Mouse (Mus musculus): ENCODE measurements around the gene Fyn. TPM values are rescaled to one million over a fixed set of nuclear protein-coding genes. Genes with fewer than 3 reads are reported as not detected.

The Fyn gene
- polyA plus RNA-seq, 1 experiment from 2014 or later: 79.1 TPM

- peaks cover 74% of the 10 kb centered on the region for H3K4me1 ChIP-seq (replicated peaks)
These were observed 154.4 kb downstream of the Fyn start for GRCm38 (mm10) chr10:39522857-39523614.

DNA sequence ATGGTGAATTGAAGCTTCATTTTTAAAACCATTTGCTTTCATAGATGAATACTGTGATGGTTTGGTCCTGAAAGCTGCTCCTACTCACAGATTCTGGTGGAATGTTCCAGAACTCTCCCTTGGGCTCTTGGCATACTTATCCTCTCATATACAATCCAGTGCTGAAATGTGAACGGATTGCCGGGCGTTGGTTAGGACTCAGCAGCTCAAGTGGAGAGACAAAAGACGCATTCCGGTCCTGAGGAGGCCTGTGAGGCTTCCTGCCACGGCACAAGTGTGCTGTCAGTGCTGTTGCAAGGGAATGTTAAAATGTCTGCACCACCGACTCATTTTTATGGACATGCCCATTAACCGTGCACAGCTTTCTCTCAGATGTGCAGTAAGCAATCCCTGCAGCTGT, 155.7 kb downstream of the Fyn start:
- Histone ChIP-seq H3K9ac (no peak overlapping the region), H3K9me3 (no peaks in the 10 kb centered on the region), H3K27me3 (no peaks in the 10 kb centered on the region), H3K27ac (replicated peaks) (peak overlapping the region; percentile 66), H3K4me3 (no peak overlapping the region), H3K36me3 (peaks cover 4% of the 10 kb centered on the region; the same call in 1 of the 2 replicates), H3K4me1 (replicated peaks) (peaks cover 76% of the 10 kb centered on the region), H3K4me2 (no peak overlapping the region)
- ATAC-seq (ENCODE audit: low FRiP score, low read depth): no peak
- 37% methylated on average over 8 of the region's 8 CpGs for WGBS

More at GRCm38 (mm10) chr10:39522857-39523614, 154.4 kb downstream of the Fyn start:
- H3K36me3 ChIP-seq: peaks cover 4% of the 10 kb centered on the region; the same call in 1 of the 2 replicates
- no peak for ATAC-seq (ENCODE audit: low FRiP score, low read depth)
- WGBS: 54% methylated on average over 11 of the region's 11 CpGs
- no peak overlapping the region for H3K4me3 ChIP-seq
- no peaks in the 10 kb centered on the region for H3K9me3 ChIP-seq
- no peak overlapping the region for H3K9ac ChIP-seq
- no peaks in the 10 kb centered on the region for H3K27me3 ChIP-seq
- H3K4me2 ChIP-seq: no peak overlapping the region
- peak overlapping the region; percentile 49 for H3K27ac ChIP-seq (replicated peaks)

- no peaks in the 10 kb centered on the region for H3K9me3 ChIP-seq
- 88% methylated on average over 13 of the region's 13 CpGs for WGBS
- no peak for ATAC-seq (ENCODE audit: low FRiP score, low read depth)
- no peaks in the 10 kb centered on the region for H3K27me3 ChIP-seq
- H3K4me3 ChIP-seq: no peak overlapping the region
- H3K36me3 ChIP-seq: peaks cover 6% of the 10 kb centered on the region
- no peak overlapping the region for H3K4me2 ChIP-seq
- H3K27ac ChIP-seq (replicated peaks): peak overlapping the region; percentile 66
- H3K4me1 ChIP-seq (replicated peaks): peaks cover 67% of the 10 kb centered on the region
- no peak overlapping the region for H3K9ac ChIP-seq
These were observed 156.8 kb downstream of the Fyn start for GRCm38 (mm10) chr10:39525431-39525830.

DNA sequence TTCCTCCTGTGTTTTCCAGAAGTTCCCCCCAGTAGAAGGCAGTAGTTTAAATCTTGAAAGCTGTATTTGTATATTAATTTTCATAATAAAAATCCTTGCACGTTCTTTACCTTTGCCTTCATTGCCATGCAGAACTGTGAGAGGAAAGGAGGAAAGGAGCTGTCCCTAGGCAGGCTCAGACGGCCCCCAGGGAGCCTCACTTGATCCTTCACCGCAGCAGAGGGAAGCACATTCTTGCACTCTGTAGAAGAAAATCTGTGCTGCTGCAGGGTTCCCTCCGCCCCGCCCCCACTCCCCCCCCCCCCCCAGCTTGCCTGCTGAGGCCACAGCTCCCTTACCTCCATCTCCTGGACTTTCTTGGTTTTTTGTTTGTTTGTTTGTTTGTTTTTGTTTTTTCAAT, 158.5 kb downstream of the Fyn start:
- H3K9ac ChIP-seq: no peak overlapping the region
- H3K27ac ChIP-seq (replicated peaks): peak overlapping the region; percentile 67; the same call in 1 of the 2 replicates
- 21% methylated on average over 3 of the region's 5 CpGs for WGBS
- peaks cover 55% of the 10 kb centered on the region for H3K4me1 ChIP-seq (replicated peaks)
- ATAC-seq (ENCODE audit: low FRiP score, low read depth): no peak
- H3K4me2 ChIP-seq: no peak overlapping the region
- no peaks in the 10 kb centered on the region for H3K27me3 ChIP-seq
- H3K4me3 ChIP-seq: no peak overlapping the region
- no peaks in the 10 kb centered on the region for H3K9me3 ChIP-seq
- peaks cover 6% of the 10 kb centered on the region for H3K36me3 ChIP-seq

GRCm38 (mm10) chr10:39529179-39529578, 160.5 kb downstream of the Fyn start:
- no peaks in the 10 kb centered on the region for H3K27me3 ChIP-seq
- no peaks in the 10 kb centered on the region for H3K9me3 ChIP-seq
- WGBS: 55% methylated on average over 14 of the region's 14 CpGs
- no peak for ATAC-seq (ENCODE audit: low FRiP score, low read depth)
- H3K4me2 ChIP-seq: no peak overlapping the region
- peaks cover 54% of the 10 kb centered on the region for H3K4me1 ChIP-seq (replicated peaks)
- peak overlapping the region; percentile 67 for H3K27ac ChIP-seq (replicated peaks)
- H3K9ac ChIP-seq: no peak overlapping the region
- no peak overlapping the region for H3K4me3 ChIP-seq
- H3K36me3 ChIP-seq: peaks cover 12% of the 10 kb centered on the region

- peaks cover 69% of the 10 kb centered on the region for H3K4me1 ChIP-seq (replicated peaks)
- no peaks in the 10 kb centered on the region for H3K9me3 ChIP-seq
- H3K9ac ChIP-seq: no peak overlapping the region
- ATAC-seq (ENCODE audit: low FRiP score, low read depth): no peak
- 41% methylated on average over 20 of the region's 20 CpGs for WGBS
- H3K36me3 ChIP-seq: peaks cover 8% of the 10 kb centered on the region
- peak overlapping the region; percentile 38 for H3K27ac ChIP-seq (replicated peaks)
- H3K4me3 ChIP-seq: no peak overlapping the region
- no peaks in the 10 kb centered on the region for H3K27me3 ChIP-seq
- H3K4me2 ChIP-seq: no peak overlapping the region
These were observed 163.5 kb downstream of the Fyn start for GRCm38 (mm10) chr10:39532008-39532740.

DNA sequence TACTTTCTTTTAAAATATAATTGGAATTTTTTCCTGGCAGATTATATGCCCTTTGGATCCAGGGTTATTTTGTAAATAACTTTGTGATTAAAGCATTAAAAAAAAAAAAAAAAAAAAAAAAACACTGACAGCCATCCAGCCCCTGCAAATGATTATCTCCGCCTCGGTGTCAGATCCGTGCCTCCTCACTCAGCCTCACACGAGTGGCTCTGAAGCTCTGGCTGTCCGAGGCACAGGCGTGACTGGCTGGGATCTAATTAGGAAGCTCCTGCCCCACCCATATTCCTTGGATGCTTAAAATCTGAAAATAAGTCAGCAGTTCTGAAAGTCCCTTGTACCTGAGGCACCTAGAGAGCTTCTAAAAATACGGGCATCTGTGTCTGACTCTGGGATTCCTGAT, 164.2 kb downstream of the Fyn start:
- H3K4me1 ChIP-seq (replicated peaks): peaks cover 64% of the 10 kb centered on the region
- no peak for ATAC-seq (ENCODE audit: low FRiP score, low read depth)
- no peak overlapping the region for H3K4me2 ChIP-seq
- H3K9ac ChIP-seq: no peak overlapping the region
- no peaks in the 10 kb centered on the region for H3K9me3 ChIP-seq
- H3K27ac ChIP-seq (replicated peaks): peak overlapping the region; percentile 26; the same call in 1 of the 2 replicates
- 55% methylated on average over 7 of the region's 7 CpGs for WGBS
- H3K36me3 ChIP-seq: peaks cover 8% of the 10 kb centered on the region
- H3K27me3 ChIP-seq: no peaks in the 10 kb centered on the region
- H3K4me3 ChIP-seq: no peak overlapping the region

DNA sequence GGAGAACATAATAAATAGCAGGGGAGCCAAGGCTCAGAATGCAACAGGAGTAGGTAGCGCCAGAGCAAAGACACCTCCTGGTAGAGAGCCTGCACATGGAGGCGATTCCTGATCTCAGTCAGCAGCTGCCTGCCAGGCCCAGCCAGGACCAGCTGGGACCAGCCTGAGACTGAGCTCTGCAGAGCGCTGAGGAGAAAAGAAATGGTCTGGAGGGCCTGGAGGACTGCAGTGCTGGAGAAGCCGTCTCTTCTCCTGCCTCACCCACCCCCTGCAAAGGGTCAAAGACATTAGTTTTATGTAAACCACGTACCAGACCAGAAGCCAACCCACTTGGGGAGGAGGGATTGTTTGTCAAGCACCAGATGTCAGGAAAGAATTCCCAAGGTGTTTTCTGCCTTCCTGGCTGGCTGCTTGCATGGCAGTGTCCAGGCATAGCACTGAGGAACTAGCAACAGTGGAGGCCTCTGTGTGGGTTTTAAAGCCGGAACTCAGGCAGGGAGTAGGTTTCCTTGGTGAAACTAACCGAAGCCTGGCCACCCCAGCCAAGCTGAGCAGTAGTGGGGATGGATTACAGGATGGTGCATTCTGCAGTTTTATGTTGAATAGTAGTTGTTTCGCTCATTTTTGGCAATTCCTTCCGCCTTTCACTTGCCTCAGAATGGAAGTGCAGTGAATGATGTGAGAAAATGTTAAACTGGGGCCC, 165.8 kb downstream of the Fyn start:
- H3K4me2 ChIP-seq: no peak overlapping the region
- H3K9me3 ChIP-seq: no peaks in the 10 kb centered on the region
- H3K4me3 ChIP-seq: no peak overlapping the region
- peaks cover 54% of the 10 kb centered on the region for H3K4me1 ChIP-seq (replicated peaks)
- peaks cover 8% of the 10 kb centered on the region for H3K36me3 ChIP-seq
- 0 out of 2 replicates have a peak overlapping the region, but pooled peaks have one; percentile 20 for H3K9ac ChIP-seq
- H3K27me3 ChIP-seq: no peaks in the 10 kb centered on the region
- peak; percentile 50 for ATAC-seq (ENCODE audit: low FRiP score, low read depth)
- 37% methylated on average over 9 of the region's 9 CpGs for WGBS
- peak overlapping the region; percentile 74 for H3K27ac ChIP-seq (replicated peaks)

- Histone ChIP-seq H3K27me3 (no peaks in the 10 kb centered on the region), H3K27ac (replicated peaks) (peak overlapping the region; percentile 74), H3K36me3 (peaks cover 5% of the 10 kb centered on the region; the same call in 1 of the 2 replicates), H3K9me3 (no peaks in the 10 kb centered on the region), H3K4me2 (no peak overlapping the region), H3K9ac (no peak overlapping the region), H3K4me1 (replicated peaks) (peaks cover 63% of the 10 kb centered on the region), H3K4me3 (no peak overlapping the region)
- ATAC-seq (ENCODE audit: low FRiP score, low read depth): no peak
- WGBS: 38% methylated on average over 3 of the region's 3 CpGs
These were observed 166.7 kb downstream of the Fyn start for GRCm38 (mm10) chr10:39535347-39535746.

GRCm38 (mm10) chr10:39536258-39536657, 167.6 kb downstream of the Fyn start:
- peak; percentile 20; the same call in 1 of the 2 replicates for ATAC-seq (ENCODE audit: low FRiP score, low read depth)

DNA sequence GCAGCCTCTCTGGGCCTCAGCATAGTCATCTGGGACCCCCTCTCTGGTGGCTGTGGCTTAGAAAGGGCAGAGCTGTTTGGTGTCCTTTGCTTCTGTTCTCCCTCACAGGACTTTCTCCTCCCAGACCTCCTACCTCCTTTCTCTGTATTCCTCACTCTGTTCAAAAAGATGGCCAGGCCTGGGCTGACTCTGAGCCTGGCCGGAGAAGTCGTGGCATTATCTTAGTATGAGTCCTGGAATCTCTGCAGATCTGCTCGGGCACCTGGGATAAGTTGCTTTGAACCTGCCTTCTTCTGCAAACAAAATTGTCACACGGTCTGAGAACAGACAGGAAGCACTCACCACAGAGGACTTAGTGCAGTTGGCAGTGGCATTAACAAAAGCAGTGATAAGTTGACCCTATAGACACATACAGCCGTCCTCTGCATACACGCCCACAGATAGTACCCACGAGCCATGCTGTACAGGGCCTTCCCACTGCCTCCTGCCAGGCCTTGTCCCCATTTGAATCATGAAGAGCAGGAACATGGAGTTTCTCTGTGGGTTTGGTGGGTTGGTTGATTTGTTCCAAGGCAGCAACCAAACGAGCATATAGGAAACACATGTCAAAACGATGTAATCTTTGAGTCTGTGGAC, 171.5 kb downstream of the Fyn start:
- Histone ChIP-seq H3K4me2 (no peak overlapping the region), H3K4me1 (replicated peaks) (peaks cover 66% of the 10 kb centered on the region), H3K36me3 (peaks cover 5% of the 10 kb centered on the region; the same call in 1 of the 2 replicates), H3K9ac (0 out of 2 replicates have a peak overlapping the region, but pooled peaks have one; percentile 15), H3K9me3 (no peaks in the 10 kb centered on the region), H3K4me3 (no peak overlapping the region), H3K27me3 (no peaks in the 10 kb centered on the region), H3K27ac (replicated peaks) (peak overlapping the region; percentile 86)
- no peak for ATAC-seq (ENCODE audit: low FRiP score, low read depth)
- 45% methylated on average over 9 of the region's 9 CpGs for WGBS

More at GRCm38 (mm10) chr10:39536258-39536657, 167.6 kb downstream of the Fyn start:
- no peak overlapping the region for H3K4me3 ChIP-seq
- no peak overlapping the region for H3K9ac ChIP-seq
- H3K4me2 ChIP-seq: no peak overlapping the region
- WGBS: 37% methylated on average over 11 of the region's 11 CpGs
- H3K4me1 ChIP-seq (replicated peaks): peaks cover 70% of the 10 kb centered on the region
- no peaks in the 10 kb centered on the region for H3K9me3 ChIP-seq
- no peaks in the 10 kb centered on the region for H3K27me3 ChIP-seq
- H3K27ac ChIP-seq (replicated peaks): peak overlapping the region; percentile 74
- peaks cover 5% of the 10 kb centered on the region; the same call in 1 of the 2 replicates for H3K36me3 ChIP-seq

Measured in hindbrain, embryonic 15.5 days (tissue).